Mouse (Mus musculus) stomach, adult 2 months (tissue): Measurements from ENCODE around the gene F13b. TPM values are rescaled to one million over a fixed set of nuclear protein-coding genes. Genes with fewer than 3 reads are reported as not detected.

ENCODE experiments used
- polyA plus RNA-seq: library from polyadenylated mRNA; depleted of rRNA; stranded (reverse); fragments of >200 nt; gene quantifications from 2 replicates; pipeline ENCODE4 v1.2.3, GENCODE M21; 2012; rRNA removed

F13b gene
- polyA plus RNA-seq = not detected in 2 replicates

GRCm38 (mm10) chr1:139501258-139501752 is at the start of gene F13b:
Gene F13b, plus strand, starts transcription at chr1:139501702.

GRCm38 (mm10) chr1:139454340-139455225 is 46.9 kb upstream of the F13b start, which contains the start of gene Aspm:
Gene Aspm, plus strand, starts transcription at chr1:139454772.

GRCm38 (mm10) chr1:139560024-139560423 is 58.5 kb downstream of the F13b start, which contains the start of gene Cfhr1:
Gene Cfhr1, minus strand, starts transcription at chr1:139560272.

Other genes starting within 250 kb of the F13b start
- gene Crb1, start 124.6 kb upstream of the F13b start, polyA plus RNA-seq = not detected in 2 replicates
- gene Zbtb41, start 79.4 kb upstream of the F13b start, polyA plus RNA-seq = 0.32 and 0.48 TPM in 2 replicates
- 0.11 and 0.14 TPM in 2 replicates for gene Aspm, start 46.9 kb upstream of the F13b start, polyA plus RNA-seq
- gene Cfhr1, start 58.6 kb downstream of the F13b start, polyA plus RNA-seq = not detected in 2 replicates